Mouse (Mus musculus) telencephalon, adult 2 months (tissue): ENCODE measurements around the gene Epb41l4b.

Source experiments
- DNase-seq: peaks from one replicate; pipeline ENCODE4 v3.0.0-alpha.2; 2011; ENCODE audit warnings: low read depth, low spot score

The Epb41l4b gene

GRCm38 (mm10) chr4:56946641-56947640 lies 196.3 kb downstream of the Epb41l4b start, which contains the start of gene Tmem245:
TSS of gene Tmem245 (minus strand) at chr4:56947437.
- DNase-seq, result peak; percentile 95

- no peak for DNase-seq
These were observed 197.1 kb downstream of the Epb41l4b start for GRCm38 (mm10) chr4:56946180-56946579.

GRCm38 (mm10) chr4:56944286-56944685 lies 199.0 kb downstream of the Epb41l4b start:
- no peak for DNase-seq

DNA sequence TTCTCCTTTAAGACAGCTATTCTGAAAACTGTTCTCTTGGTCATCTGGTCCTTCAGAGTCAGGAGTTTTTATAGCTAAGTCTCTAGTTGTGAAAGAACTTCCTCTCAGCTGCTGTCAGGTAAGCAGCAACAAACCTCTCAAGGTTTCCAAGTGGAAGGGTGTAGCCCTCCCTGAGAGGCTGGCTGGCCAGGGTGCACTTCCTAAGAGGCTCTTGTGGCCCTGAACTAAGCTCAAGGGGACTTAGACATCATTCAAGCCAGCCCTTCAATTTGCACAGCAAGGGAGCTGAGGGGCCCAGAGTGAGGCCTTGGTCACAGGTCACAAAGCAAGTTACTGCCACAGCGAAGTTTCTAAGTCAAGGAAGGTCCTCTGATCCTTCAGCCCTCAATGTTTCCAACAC lies 200.0 kb downstream of the Epb41l4b start:
- DNase-seq, result no peak

DNA sequence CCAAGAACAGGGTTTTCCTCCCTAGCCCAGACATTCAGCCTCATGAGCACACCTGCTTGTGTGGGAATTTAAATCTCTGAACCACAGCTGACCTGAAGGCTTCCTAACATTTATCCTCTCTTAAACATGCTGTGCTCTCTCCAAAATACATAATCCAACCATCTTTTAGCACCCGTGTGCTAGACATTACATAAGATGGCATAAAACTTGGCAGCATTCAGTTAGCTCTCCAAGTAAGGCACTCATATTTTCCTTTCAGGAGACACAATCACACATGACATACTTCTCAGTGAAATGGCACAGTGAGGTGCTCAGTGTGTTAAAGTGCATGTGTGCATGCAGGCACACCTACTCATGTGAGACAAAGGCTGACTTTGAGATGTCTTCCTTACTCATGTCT lies 200.7 kb downstream of the Epb41l4b start:
- DNase-seq, result peak; percentile 71
